Mouse (Mus musculus): ENCODE measurements around the gene Aicda. TPM values are rescaled to one million over a fixed set of nuclear protein-coding genes. Genes with fewer than 3 reads are reported as not detected.
A peak's percentile ranks its signal among the peaks of the same experiment; 100 is the strongest.

Gene Aicda
- total and polyA plus RNA-seq, 3 experiments, result 5.4 to 41.1 (median 33.3) TPM

DNA sequence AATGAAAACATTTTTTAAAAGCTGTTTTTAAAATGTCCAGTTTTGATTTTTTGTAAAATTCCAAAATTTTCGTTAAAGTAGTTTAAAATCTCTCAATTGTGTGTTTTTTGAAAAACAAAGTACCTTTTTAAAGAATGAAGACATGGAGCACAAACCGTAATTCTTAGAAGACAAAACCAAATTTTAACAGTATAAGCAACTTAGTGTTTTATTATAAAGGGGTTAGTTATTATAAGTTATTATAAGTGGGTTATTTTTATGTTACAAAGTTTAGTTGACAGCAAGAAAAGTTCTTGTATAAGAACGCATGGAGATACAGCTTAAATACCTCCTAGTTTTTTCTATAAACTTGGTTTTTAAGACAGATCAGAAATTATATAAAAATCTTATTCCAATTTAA lies 48.0 kb downstream of the Aicda start:
- no peak for DNase-seq (ENCODE audit: extremely low read depth)

DNA sequence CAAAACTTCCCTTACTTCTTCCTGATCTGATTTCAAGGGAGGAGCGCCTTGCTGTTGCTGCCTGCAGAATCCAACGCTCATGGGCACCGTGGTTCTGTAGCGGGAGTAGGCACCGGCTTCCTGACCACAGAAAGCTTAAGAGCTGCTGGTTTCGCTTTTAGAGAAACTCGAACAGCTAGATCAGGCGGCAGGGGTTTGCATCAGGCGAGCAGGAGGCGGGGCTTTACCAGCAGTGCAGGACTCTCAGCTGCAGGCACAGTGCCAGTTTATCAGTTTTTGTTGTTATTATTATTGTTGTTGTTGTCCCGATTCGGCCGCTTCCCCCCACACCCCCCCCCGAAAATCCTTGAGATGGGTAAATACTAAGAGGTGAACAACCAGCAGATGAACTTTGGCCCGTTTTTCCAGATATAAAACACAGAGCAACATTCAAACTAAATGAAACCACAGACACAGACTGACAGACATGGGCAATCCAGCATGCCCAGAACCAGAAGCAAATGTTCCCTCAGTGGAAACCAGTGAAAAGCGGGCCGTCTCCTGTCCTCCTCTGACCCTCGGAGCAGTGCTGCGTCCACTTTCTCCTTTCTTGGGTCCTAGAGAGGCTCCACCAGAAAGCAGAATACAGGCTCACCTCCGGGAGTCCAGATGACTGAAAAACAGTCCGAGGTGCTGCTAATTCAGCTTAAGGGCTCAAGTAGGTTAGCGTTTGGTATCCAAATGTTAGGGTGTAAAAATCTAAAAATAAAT lies 48.8 kb downstream of the Aicda start, which contains the start of gene Apobec1:
Gene Apobec1 (minus strand): TSS at position 203 of the 750 bp plus-strand sequence.
- H3K9ac ChIP-seq (ENCODE audit: insufficient read depth, low read depth), result peak within 1 kb of the TSS; percentile 95
- H3K4me3 ChIP-seq (replicated peaks in 1 of 3; ENCODE audit: low read depth in 2 of 3, low read length in 2 of 3, poor library complexity in 1 of 3), result peak within 1 kb of the TSS; percentile 66 to 98 (median 71)
- H3K79me2 ChIP-seq (replicated peaks; ENCODE audit: control insufficient read depth, extremely low read depth, insufficient read depth, poor library complexity, severe bottlenecking), result peaks cover 39% of the 10 kb centered on the region
- no peaks in the 10 kb centered on the region for H3K9me3 ChIP-seq (replicated peaks; ENCODE audit: low read length)
- H3K27me3 ChIP-seq (replicated peaks), result no peaks in the 10 kb centered on the region
- peak within 1 kb of the TSS; percentile 95 for H3K27ac ChIP-seq (ENCODE audit: insufficient read depth, low read depth)
- peak; percentile 95 for DNase-seq (ENCODE audit: extremely low read depth)
- peaks cover 7 to 16% of the 10 kb centered on the region in 2 experiments for H3K36me3 ChIP-seq (replicated peaks in 1 of 2; ENCODE audit: control insufficient read depth in 1 of 2, insufficient read depth in 1 of 2, low read length in 1 of 2)
- H3K4me1 ChIP-seq (ENCODE audit: control insufficient read depth in 1 of 2, insufficient read depth in 2 of 2), result peaks cover 2 to 16% of the 10 kb centered on the region in 2 experiments; a peak in 2 of 4 replicates
- peak within 1 kb of the TSS; percentile 39 for H3K4me2 ChIP-seq (ENCODE audit: insufficient read depth, low read depth, poor library complexity, severe bottlenecking)
- in situ Hi-C loops (cut with MboI; ENCODE audit: low pct_ligation_motif_present, low pct_unique_long_range_greater_than_20kb, low sequenced_read_pairs), result no loop called here
- dilution Hi-C loops (cut with MboI; ENCODE audit: extremely low pct_ligation_motif_present, extremely low pct_unique_long_range_greater_than_20kb, low sequenced_read_pairs), result no loop called here
- TF ChIP-seq MYC (IDR thresholded peaks at IDR 0.05; ENCODE audit: low read depth, low read length), result no peak
- TF ChIP-seq JUN (IDR thresholded peaks at IDR 0.05; ENCODE audit: insufficient read depth, low read depth, low read length), result no peak
- TF ChIP-seq GABPA (IDR thresholded peaks at IDR 0.05; ENCODE audit: insufficient replicate concordance, low read depth, low read length), result no peak
- TF ChIP-seq MXI1 (IDR thresholded peaks at IDR 0.05; ENCODE audit: low read depth, low read length), result peak; percentile 89
- 0 out of 2 replicates have a peak, but pooled peaks have one; percentile 35 for TF ChIP-seq MAZ (IDR thresholded peaks at IDR 0.05; ENCODE audit: low read depth, low read length)
- TF ChIP-seq EP300 (IDR thresholded peaks at IDR 0.05; ENCODE audit: low read length), result no peak
- TF ChIP-seq ZMIZ1 (IDR thresholded peaks at IDR 0.05; ENCODE audit: low read depth, low read length), result peak; percentile 81
- TF ChIP-seq ZKSCAN1 (IDR thresholded peaks at IDR 0.05; ENCODE audit: borderline replicate concordance, low read depth, low read length), result no peak
- no peak for TF ChIP-seq RAD21 (IDR thresholded peaks at IDR 0.05; ENCODE audit: low read depth, low read length)
- TF ChIP-seq NELFE (IDR thresholded peaks at IDR 0.05; ENCODE audit: low read depth, low read length), result peak; percentile 85
- TF ChIP-seq IRF4 (IDR thresholded peaks at IDR 0.05; ENCODE audit: low read depth, low read length), result peak; percentile 85
- peak; percentile 95 for TF ChIP-seq SIN3A (IDR thresholded peaks at IDR 0.05; ENCODE audit: low read length)
- peak; percentile 48; the same call in 1 of the 2 replicates for TF ChIP-seq UBTF (IDR thresholded peaks at IDR 0.05; ENCODE audit: low read depth, low read length)
- peak; percentile 76; the same call in 1 of the 2 replicates for TF ChIP-seq MEF2A (IDR thresholded peaks at IDR 0.05; ENCODE audit: borderline replicate concordance, low read depth, low read length)
- TF ChIP-seq ZC3H11A (IDR thresholded peaks at IDR 0.05; ENCODE audit: low read depth, low read length), result no peak
- no peak for TF ChIP-seq USF1 (IDR thresholded peaks at IDR 0.05; ENCODE audit: low read depth, low read length)
- no peak for TF ChIP-seq RCOR1 (conservative IDR thresholded peaks at IDR 0.05; ENCODE audit: low read depth, low read length)
- TF ChIP-seq HCFC1 (IDR thresholded peaks at IDR 0.05; ENCODE audit: low read depth, low read length), result peak; percentile 40; the same call in 1 of the 2 replicates
- TF ChIP-seq MAFK (IDR thresholded peaks at IDR 0.05; ENCODE audit: insufficient replicate concordance, low read length), result no peak
- TF ChIP-seq BHLHE40 (IDR thresholded peaks at IDR 0.05; ENCODE audit: low read depth, low read length), result peak; percentile 88
- TF ChIP-seq MAX (IDR thresholded peaks at IDR 0.05; ENCODE audit: low read length), result no peak; the same call in 1 of the 2 replicates
- no peak for TF ChIP-seq SMC3 (IDR thresholded peaks at IDR 0.05; ENCODE audit: low read depth, low read length)
- 0 out of 2 replicates have a peak, but pooled peaks have one; percentile 24 for TF ChIP-seq CHD2 (IDR thresholded peaks at IDR 0.05; ENCODE audit: low read length)
- no peak; the same call in 1 of the 2 replicates for TF ChIP-seq E2F4 (IDR thresholded peaks at IDR 0.05; ENCODE audit: insufficient replicate concordance, low read depth, low read length)
- TF ChIP-seq POLR2A (IDR thresholded peaks at IDR 0.05; ENCODE audit: low read depth, low read length), result peak; percentile 76
- no peak for TF ChIP-seq ZNF384 (IDR thresholded peaks at IDR 0.05; ENCODE audit: low read depth, low read length)
- peak; percentile 85 for TF ChIP-seq TBP (conservative IDR thresholded peaks at IDR 0.05; ENCODE audit: low read depth, low read length)
- no peak for TF ChIP-seq USF2 (conservative IDR thresholded peaks at IDR 0.05; ENCODE audit: low read depth, low read length)
- no peak for TF ChIP-seq JUND (conservative IDR thresholded peaks at IDR 0.05; ENCODE audit: low read depth, low read length)

More for the DNA sequence above, 48.0 kb downstream of the Aicda start:
- peaks cover 45% of the 10 kb centered on the region for H3K79me2 ChIP-seq (replicated peaks; ENCODE audit: control insufficient read depth, extremely low read depth, insufficient read depth, poor library complexity, severe bottlenecking)
- H3K36me3 ChIP-seq (replicated peaks in 1 of 2; ENCODE audit: control insufficient read depth in 1 of 2, insufficient read depth in 1 of 2, low read length in 1 of 2), result peaks cover 11 to 23% of the 10 kb centered on the region in 2 experiments
- H3K9me3 ChIP-seq (replicated peaks; ENCODE audit: low read length), result no peaks in the 10 kb centered on the region
- no peak overlapping the region; the same call in 1 of the 2 replicates for H3K4me2 ChIP-seq (ENCODE audit: insufficient read depth, low read depth, poor library complexity, severe bottlenecking)
- H3K4me1 ChIP-seq (ENCODE audit: control insufficient read depth in 1 of 2, insufficient read depth in 2 of 2), result peaks cover 2 to 24% of the 10 kb centered on the region in 2 experiments; a peak in 3 of 4 replicates
- no peak for TF ChIP-seq GABPA (IDR thresholded peaks at IDR 0.05; ENCODE audit: insufficient replicate concordance, low read depth, low read length)
- TF ChIP-seq CHD1 (IDR thresholded peaks at IDR 0.05; ENCODE audit: low read depth, low read length), result 0 out of 2 replicates have a peak, but pooled peaks have one; percentile 18
- no peak for TF ChIP-seq ZKSCAN1 (IDR thresholded peaks at IDR 0.05; ENCODE audit: borderline replicate concordance, low read depth, low read length)
- no peak for TF ChIP-seq NRF1 (IDR thresholded peaks at IDR 0.05; ENCODE audit: low read depth, low read length)
- no peaks in the 10 kb centered on the region for H3K27me3 ChIP-seq (replicated peaks)
- peak overlapping the region; percentile 66 to 98 (median 71) for H3K4me3 ChIP-seq (replicated peaks in 1 of 3; ENCODE audit: low read depth in 2 of 3, low read length in 2 of 3, poor library complexity in 1 of 3)
- no peak overlapping the region for H3K27ac ChIP-seq (ENCODE audit: insufficient read depth, low read depth)
- peak overlapping the region; percentile 95 for H3K9ac ChIP-seq (ENCODE audit: insufficient read depth, low read depth)
- dilution Hi-C loops (cut with MboI; ENCODE audit: extremely low pct_ligation_motif_present, extremely low pct_unique_long_range_greater_than_20kb, low sequenced_read_pairs) (no loop called here), in situ Hi-C loops (cut with MboI; ENCODE audit: low pct_ligation_motif_present, low pct_unique_long_range_greater_than_20kb, low sequenced_read_pairs) (no loop called here)

Data from CH12.LX (cell line).